Comparison of ENCODE assay signal across 13 mouse cellular contexts in the genomic region with DNA sequence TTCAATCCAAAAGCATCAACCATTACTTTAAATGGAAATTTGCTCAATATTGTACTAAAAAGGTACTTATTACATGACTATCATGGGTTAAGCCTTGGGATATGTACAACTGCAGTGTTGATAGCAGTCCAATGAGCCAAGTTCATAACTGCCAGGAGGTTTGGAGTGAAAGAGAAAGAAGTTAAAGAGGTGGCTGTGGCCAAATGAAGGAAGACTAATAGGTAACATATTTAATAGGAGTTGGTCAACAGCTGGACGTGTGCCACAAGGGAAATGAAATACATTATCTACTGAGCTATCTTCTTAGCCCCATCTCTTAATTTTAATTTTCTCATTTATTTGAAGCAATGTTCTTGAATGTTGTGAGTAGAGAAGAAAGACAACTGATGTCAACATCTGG.
"Had no signal": no experiment of that assay in that cellular context is flagged by ENCODE, and none has a peak within 500 bp of the region (broad histone marks: within the 10 kb centered on the region; RNA-seq: fewer than 3 reads in every experiment).

No protein-coding gene starts in this region.

- H3K4me1 ChIP-seq: limb, embryonic 15.5 days; midbrain, embryonic 13.5 days; stomach, embryonic 15.5 days had no signal

- H3K36me3 ChIP-seq: limb, embryonic 15.5 days; midbrain, embryonic 13.5 days; stomach, embryonic 15.5 days had no signal

- H3K4me2 ChIP-seq: limb, embryonic 15.5 days; midbrain, embryonic 13.5 days; stomach, embryonic 15.5 days had no signal

- H3K9me3 ChIP-seq: limb, embryonic 15.5 days; midbrain, embryonic 13.5 days; stomach, embryonic 15.5 days had no signal

- H3K27ac ChIP-seq: kidney, postnatal 0 days; limb, embryonic 15.5 days; liver, embryonic 14.5 days; midbrain, embryonic 13.5 days; stomach, embryonic 15.5 days had no signal

- ATAC-seq: hindbrain, embryonic 16.5 days; midbrain, embryonic 13.5 days had no signal

- H3K27me3 ChIP-seq: limb, embryonic 15.5 days; midbrain, embryonic 13.5 days; stomach, embryonic 15.5 days had no signal

- H3K9ac ChIP-seq: limb, embryonic 15.5 days; liver, embryonic 14.5 days; midbrain, embryonic 13.5 days; stomach, embryonic 15.5 days had no signal

- H3K4me3 ChIP-seq: limb, embryonic 15.5 days; midbrain, embryonic 13.5 days; stomach, embryonic 15.5 days had no signal

- DNase-seq: layer of hippocampus, adult 9-11 months; layer of hippocampus, postnatal 36 days; lung, adult 18-20 months; lung, postnatal 10 days; right cerebral cortex, postnatal 14 days; thymus, adult 2 months; thymus, postnatal 36 days had no signal
